Mouse (Mus musculus): ENCODE data around the gene BC029722.

Gene BC029722

GRCm38 (mm10) chr2:155773664-155774063, 45.6 kb downstream of the BC029722 start:
- TF ChIP-seq CTCF (conservative IDR thresholded peaks at IDR 0.05; ENCODE audit: low read length) (no peak), POU5F1 (IDR thresholded peaks at IDR 0.05; ENCODE audit: borderline replicate concordance, low read length) (no peak), NANOG (IDR thresholded peaks at IDR 0.05; ENCODE audit: borderline replicate concordance, low read length) (no peak)

More at GRCm38 (mm10) chr2:155773664-155774063, 45.6 kb downstream of the BC029722 start:
- Histone ChIP-seq H3K27me3 (ENCODE audit: insufficient read depth, low read length) (peaks cover 63% of the 10 kb centered on the region), H3K9me3 (ENCODE audit: low read length) (no peaks in the 10 kb centered on the region), H3K4me3 (replicated peaks; ENCODE audit: low read length) (no peak overlapping the region), H3K4me1 (replicated peaks; ENCODE audit: low read depth, low read length) (peaks cover 11% of the 10 kb centered on the region), H3K36me3 (ENCODE audit: insufficient read depth, low read length) (no peaks in the 10 kb centered on the region)

Data from E14TG2a.4 (cell line).